Mouse (Mus musculus): ENCODE measurements around the gene Ppp6c.
A peak's percentile ranks its signal among the peaks of the same experiment; 100 is the strongest.
"Not testable (repeated sequence)": the region's sequence is repeated elsewhere in the genome, so short reads cannot be mapped to it uniquely, and the experiment has no call there.

Gene Ppp6c

GRCm38 (mm10) chr2:39226019-39226640, at the start of gene Ppp6c:
Gene Ppp6c, minus strand, starts transcription at chr2:39226451.
- peak; percentile 92 for DNase-seq

- no peak for DNase-seq
Measured at GRCm38 (mm10) chr2:39268357-39268756, 42.1 kb upstream of the Ppp6c start.

GRCm38 (mm10) chr2:39252275-39252674, 26.0 kb upstream of the Ppp6c start:
- peak; percentile 51 for DNase-seq

GRCm38 (mm10) chr2:39246862-39247261, 20.6 kb upstream of the Ppp6c start:
- not testable (repeated sequence) for DNase-seq

- DNase-seq = no peak
Measured at GRCm38 (mm10) chr2:39226731-39227130, 480 bp upstream of the Ppp6c start.

GRCm38 (mm10) chr2:39225331-39226018, 776 bp downstream of the Ppp6c start:
- peak; percentile 32 for DNase-seq

GRCm38 (mm10) chr2:39224621-39225020, 1.6 kb downstream of the Ppp6c start:
- no peak for DNase-seq

GRCm38 (mm10) chr2:39220010-39220409, 6.2 kb downstream of the Ppp6c start:
- no peak for DNase-seq

- no peak for DNase-seq
Measured at GRCm38 (mm10) chr2:39219034-39219433, 7.2 kb downstream of the Ppp6c start.

- DNase-seq = no peak
Measured at GRCm38 (mm10) chr2:39217150-39217549, 9.1 kb downstream of the Ppp6c start.

- DNase-seq = no peak
Measured at GRCm38 (mm10) chr2:39210738-39211137, 15.5 kb downstream of the Ppp6c start.

- DNase-seq = no peak
Measured at GRCm38 (mm10) chr2:39203359-39203758, 22.9 kb downstream of the Ppp6c start.

- DNase-seq = no peak
Measured at GRCm38 (mm10) chr2:39194809-39195208, 31.4 kb downstream of the Ppp6c start.

GRCm38 (mm10) chr2:39190561-39191056, 35.6 kb downstream of the Ppp6c start, which contains the start of gene Scai:
Gene Scai, minus strand, starts transcription at chr2:39190734.
- peak; percentile 96 for DNase-seq

GRCm38 (mm10) chr2:39189961-39190560, 36.2 kb downstream of the Ppp6c start:
- DNase-seq = peak; percentile 53

- DNase-seq = no peak
Measured at GRCm38 (mm10) chr2:39185942-39186341, 40.3 kb downstream of the Ppp6c start.

GRCm38 (mm10) chr2:39183587-39183986, 42.7 kb downstream of the Ppp6c start:
- DNase-seq = no peak

- no peak for DNase-seq
Measured at GRCm38 (mm10) chr2:39160996-39161395, 65.3 kb downstream of the Ppp6c start.

GRCm38 (mm10) chr2:39157916-39158315, 68.3 kb downstream of the Ppp6c start:
- DNase-seq = no peak

- DNase-seq = no peak
Measured at GRCm38 (mm10) chr2:39156821-39157220, 69.4 kb downstream of the Ppp6c start.

GRCm38 (mm10) chr2:39150943-39151342, 75.3 kb downstream of the Ppp6c start:
- DNase-seq = no peak

- no peak for DNase-seq
Measured at GRCm38 (mm10) chr2:39148075-39148474, 78.2 kb downstream of the Ppp6c start.

GRCm38 (mm10) chr2:39146469-39146868, 79.8 kb downstream of the Ppp6c start:
- DNase-seq = no peak

Data from right cerebral cortex, postnatal 14 days (tissue).